Mouse (Mus musculus) ES-E14 (cell line): ENCODE data around the gene Sdf4.

ENCODE experiments used
- MAFK ChIP-seq: IDR thresholded peaks from 2 replicates; pipeline ENCODE4 v1.6.1; 2014; ENCODE audit warnings: mild to moderate bottlenecking, low read depth, low read length, inconsistent platforms; ENCODE audit not compliant: insufficient read depth
- ZC3H11A ChIP-seq: IDR thresholded peaks from 2 replicates; pipeline ENCODE4 v1.6.1; 2012; ENCODE audit warnings: low read depth, mild to moderate bottlenecking, inconsistent platforms, low read length, borderline replicate concordance
- ZNF384 ChIP-seq: IDR thresholded peaks from 2 replicates; pipeline ENCODE4 v1.6.1; 2012; ENCODE audit warnings: low read depth, low read length, inconsistent platforms

- TF ChIP-seq ZNF384 (no peak), ZC3H11A (no peak), MAFK (no peak)
Measured at GRCm38 (mm10) chr4:155962167-155962971, 30.3 kb upstream of the Sdf4 start, which contains the start of gene C1qtnf12.
